Mouse (Mus musculus) spleen, postnatal 36 days (tissue): ENCODE results near the gene Afmid.

ENCODE experiments used
- DNase-seq, 2 experiments: peaks; one replicate each; pipeline ENCODE4 v3.0.0; 2022; ENCODE audit warnings: low spot score in 2 of 2, mixed read lengths in 1 of 2

Gene Afmid

GRCm38 (mm10) chr11:117848271-117848984, 22.7 kb downstream of the Afmid start:
- peak; percentile 74 to 75 for DNase-seq

GRCm38 (mm10) chr11:117848985-117849671, 23.4 kb downstream of the Afmid start, which contains the start of gene Birc5:
TSS of gene Birc5 (plus strand) at chr11:117849251.
- DNase-seq: peak; percentile 97 to 98

GRCm38 (mm10) chr11:117852875-117853274, 27.2 kb downstream of the Afmid start:
- no peak for DNase-seq

- no peak for DNase-seq
Observed at GRCm38 (mm10) chr11:117854241-117854640, 28.5 kb downstream of the Afmid start.

- DNase-seq: no peak
Observed at GRCm38 (mm10) chr11:117855360-117855759, 29.6 kb downstream of the Afmid start.

GRCm38 (mm10) chr11:117855975-117856374, 30.3 kb downstream of the Afmid start:
- DNase-seq: no peak

- DNase-seq: no peak
Observed at GRCm38 (mm10) chr11:117857462-117857861, 31.7 kb downstream of the Afmid start.

GRCm38 (mm10) chr11:117858392-117858791, 32.7 kb downstream of the Afmid start:
- DNase-seq: no peak

GRCm38 (mm10) chr11:117860601-117861000, 34.9 kb downstream of the Afmid start, which contains the start of gene Tmem235:
TSS of gene Tmem235 (plus strand) at chr11:117860752.
- no peak for DNase-seq

GRCm38 (mm10) chr11:117863174-117863856, 37.6 kb downstream of the Afmid start:
- DNase-seq: no peak

GRCm38 (mm10) chr11:117864805-117865204, 39.1 kb downstream of the Afmid start:
- no peak for DNase-seq

GRCm38 (mm10) chr11:117865988-117866387, 40.3 kb downstream of the Afmid start:
- DNase-seq: no peak

- DNase-seq: peak; percentile 74 to 75
Observed at GRCm38 (mm10) chr11:117870688-117871365, 45.1 kb downstream of the Afmid start.

GRCm38 (mm10) chr11:117871376-117871775, 45.7 kb downstream of the Afmid start:
- DNase-seq: no peak

- peak; percentile 82 for DNase-seq
Observed at GRCm38 (mm10) chr11:117871911-117872584, 46.3 kb downstream of the Afmid start.

- DNase-seq: peak; percentile 52 to 62
Observed at GRCm38 (mm10) chr11:117872861-117873608, 47.3 kb downstream of the Afmid start, which contains the start of gene Tha1. TSS of gene Tha1 (minus strand) at chr11:117873481.

GRCm38 (mm10) chr11:117874419-117874818, 48.7 kb downstream of the Afmid start:
- no peak for DNase-seq

- DNase-seq: no peak
Observed at GRCm38 (mm10) chr11:117875681-117876080, 50.0 kb downstream of the Afmid start.

GRCm38 (mm10) chr11:117877917-117878745, 52.4 kb downstream of the Afmid start:
- peak; percentile 67 to 74 for DNase-seq
